Mouse (Mus musculus): ENCODE measurements around the gene Cyp1a2. TPM values are rescaled to one million over a fixed set of nuclear protein-coding genes. Genes with fewer than 3 reads are reported as not detected.

The Cyp1a2 gene
- polyA plus RNA-seq, 1 experiment from 2014 or later: not detected

GRCm38 (mm10) chr9:57627191-57627590, 56.3 kb downstream of the Cyp1a2 start:
- Histone ChIP-seq H3K9ac (ENCODE audit: low read depth, low read length) (no peak overlapping the region), H3K4me2 (replicated peaks; ENCODE audit: low read depth) (no peak overlapping the region), H3K4me1 (replicated peaks; ENCODE audit: control insufficient read depth, insufficient read depth, low read length) (no peaks in the 10 kb centered on the region), H3K9me3 (ENCODE audit: control insufficient read depth) (no peaks in the 10 kb centered on the region), H3K36me3 (ENCODE audit: control insufficient read depth, insufficient read depth) (peaks cover 75% of the 10 kb centered on the region), H3K4me3 (ENCODE audit: low read depth, low read length) (no peak overlapping the region), H3K27ac (ENCODE audit: low read depth, low read length) (no peak overlapping the region), H3K27me3 (replicated peaks; ENCODE audit: control insufficient read depth, insufficient read depth, low read length) (no peaks in the 10 kb centered on the region)
- no peak for TF ChIP-seq CTCF (IDR thresholded peaks at IDR 0.05; ENCODE audit: low read depth)
- 93% methylated on average over 17 of the region's 17 CpGs for WGBS
- no peak for ATAC-seq

Other genes with a start within 250 kb of the Cyp1a2 start
- gene Ppcdc, start 243.6 kb downstream of the Cyp1a2 start, polyA plus RNA-seq (2015; fragmentation: Nextera tagmentation; extraction: Ambion mirVana): 17.3 and 18.8 TPM in 2 replicates
- gene Scamp5, start 215.6 kb downstream of the Cyp1a2 start, polyA plus RNA-seq (2015; fragmentation: Nextera tagmentation; extraction: Ambion mirVana): 15.9 and 16.8 TPM in 2 replicates
- gene Rpp25, start 179.7 kb downstream of the Cyp1a2 start, polyA plus RNA-seq (2015; fragmentation: Nextera tagmentation; extraction: Ambion mirVana): 3.2 and 4.8 TPM in 2 replicates
- gene Cox5a, start 162.4 kb downstream of the Cyp1a2 start, polyA plus RNA-seq (2015; fragmentation: Nextera tagmentation; extraction: Ambion mirVana): 1,449 and 1,523 TPM in 2 replicates
- gene Fam219b, start 146.2 kb downstream of the Cyp1a2 start, polyA plus RNA-seq (2015; fragmentation: Nextera tagmentation; extraction: Ambion mirVana): 6.9 and 7.8 TPM in 2 replicates
- 22.8 and 27.5 TPM in 2 replicates for gene Mpi, start 130.9 kb downstream of the Cyp1a2 start, polyA plus RNA-seq (2015; fragmentation: Nextera tagmentation; extraction: Ambion mirVana)
- gene Scamp2, start 122.8 kb downstream of the Cyp1a2 start, polyA plus RNA-seq (2015; fragmentation: Nextera tagmentation; extraction: Ambion mirVana): 90.2 and 92.3 TPM in 2 replicates
- 8.3 and 10.3 TPM in 2 replicates for gene Ulk3, start 94.3 kb downstream of the Cyp1a2 start, polyA plus RNA-seq (2015; fragmentation: Nextera tagmentation; extraction: Ambion mirVana)
- not detected in 2 replicates for gene Cplx3, start 77.4 kb downstream of the Cyp1a2 start, polyA plus RNA-seq (2015; fragmentation: Nextera tagmentation; extraction: Ambion mirVana)
- gene Lman1l, start 62.9 kb downstream of the Cyp1a2 start, polyA plus RNA-seq (2015; fragmentation: Nextera tagmentation; extraction: Ambion mirVana): not detected in 2 replicates
- 18.7 and 21.9 TPM in 2 replicates for gene Csk, start 30.1 kb downstream of the Cyp1a2 start, polyA plus RNA-seq (2015; fragmentation: Nextera tagmentation; extraction: Ambion mirVana)
- gene Cyp1a1, start 4.2 kb upstream of the Cyp1a2 start, polyA plus RNA-seq (2015; fragmentation: Nextera tagmentation; extraction: Ambion mirVana): 0.05 and 0.09 TPM in 2 replicates
- 12.3 and 14.2 TPM in 2 replicates for gene Edc3, start 24.8 kb upstream of the Cyp1a2 start, polyA plus RNA-seq (2015; fragmentation: Nextera tagmentation; extraction: Ambion mirVana)
- gene Clk3, start 82.2 kb upstream of the Cyp1a2 start, polyA plus RNA-seq (2015; fragmentation: Nextera tagmentation; extraction: Ambion mirVana): 26.7 and 27.4 TPM in 2 replicates
- gene Arid3b, start 153.1 kb upstream of the Cyp1a2 start, polyA plus RNA-seq (2015; fragmentation: Nextera tagmentation; extraction: Ambion mirVana): 5.2 and 5.4 TPM in 2 replicates
- gene Ubl7, start 227.3 kb upstream of the Cyp1a2 start, polyA plus RNA-seq (2015; fragmentation: Nextera tagmentation; extraction: Ambion mirVana): 77.1 and 80.7 TPM in 2 replicates

Measured in intestine, postnatal 0 days (tissue).